Mouse (Mus musculus): Measurements from ENCODE around the gene Mgll.

Mgll gene

GRCm38 (mm10) chr6:88746271-88746670 is 22.1 kb downstream of the Mgll start:
- DNase-seq, result no peak

GRCm38 (mm10) chr6:88747296-88748040 is 23.3 kb downstream of the Mgll start:
- no peak for DNase-seq

- no peak for DNase-seq
These were observed 26.7 kb downstream of the Mgll start for GRCm38 (mm10) chr6:88750884-88751283.

GRCm38 (mm10) chr6:88752711-88753219 is 28.6 kb downstream of the Mgll start:
- no peak for DNase-seq

GRCm38 (mm10) chr6:88753578-88753977 is 29.4 kb downstream of the Mgll start:
- DNase-seq, result no peak

DNA sequence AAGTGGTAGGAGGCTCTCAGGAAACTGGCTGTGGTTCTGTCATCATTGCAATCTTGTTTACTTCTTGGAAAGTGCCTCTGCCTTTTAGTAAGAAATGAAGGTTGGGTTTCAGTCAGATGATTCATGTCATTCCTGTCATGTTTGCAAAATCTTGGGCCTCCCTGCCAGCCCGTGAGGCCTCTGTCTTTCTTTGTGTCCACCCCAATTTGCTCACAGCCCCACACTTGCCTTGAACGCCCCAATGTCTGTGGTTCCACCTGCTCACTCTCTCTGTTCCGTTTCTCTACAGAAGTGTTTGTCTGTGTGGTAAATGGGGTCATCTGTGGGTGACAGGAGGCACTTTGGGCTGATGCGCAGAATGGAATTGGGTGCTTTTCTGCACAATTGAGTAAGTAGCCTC is 32.8 kb downstream of the Mgll start:
- DNase-seq, result no peak

DNA sequence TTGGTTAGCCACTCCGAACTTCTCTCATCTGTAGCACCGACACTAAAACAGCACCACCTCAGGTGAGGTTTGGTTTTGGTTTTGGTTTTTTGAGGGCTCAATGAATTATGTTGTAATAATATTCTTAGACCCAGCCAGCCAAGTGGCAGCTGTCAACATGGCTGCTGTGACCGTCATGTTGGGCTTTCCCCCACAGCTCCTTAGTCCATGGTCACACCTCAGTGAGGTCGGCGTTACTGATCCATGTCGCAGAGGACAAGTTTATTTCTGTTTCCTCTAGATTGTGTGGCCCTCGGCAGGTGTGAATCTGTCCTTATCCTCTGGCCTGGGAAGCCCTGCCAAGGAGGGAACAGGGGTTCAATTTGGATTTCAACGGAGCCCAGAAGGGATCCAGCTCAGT is 33.9 kb downstream of the Mgll start:
- no peak for DNase-seq

DNA sequence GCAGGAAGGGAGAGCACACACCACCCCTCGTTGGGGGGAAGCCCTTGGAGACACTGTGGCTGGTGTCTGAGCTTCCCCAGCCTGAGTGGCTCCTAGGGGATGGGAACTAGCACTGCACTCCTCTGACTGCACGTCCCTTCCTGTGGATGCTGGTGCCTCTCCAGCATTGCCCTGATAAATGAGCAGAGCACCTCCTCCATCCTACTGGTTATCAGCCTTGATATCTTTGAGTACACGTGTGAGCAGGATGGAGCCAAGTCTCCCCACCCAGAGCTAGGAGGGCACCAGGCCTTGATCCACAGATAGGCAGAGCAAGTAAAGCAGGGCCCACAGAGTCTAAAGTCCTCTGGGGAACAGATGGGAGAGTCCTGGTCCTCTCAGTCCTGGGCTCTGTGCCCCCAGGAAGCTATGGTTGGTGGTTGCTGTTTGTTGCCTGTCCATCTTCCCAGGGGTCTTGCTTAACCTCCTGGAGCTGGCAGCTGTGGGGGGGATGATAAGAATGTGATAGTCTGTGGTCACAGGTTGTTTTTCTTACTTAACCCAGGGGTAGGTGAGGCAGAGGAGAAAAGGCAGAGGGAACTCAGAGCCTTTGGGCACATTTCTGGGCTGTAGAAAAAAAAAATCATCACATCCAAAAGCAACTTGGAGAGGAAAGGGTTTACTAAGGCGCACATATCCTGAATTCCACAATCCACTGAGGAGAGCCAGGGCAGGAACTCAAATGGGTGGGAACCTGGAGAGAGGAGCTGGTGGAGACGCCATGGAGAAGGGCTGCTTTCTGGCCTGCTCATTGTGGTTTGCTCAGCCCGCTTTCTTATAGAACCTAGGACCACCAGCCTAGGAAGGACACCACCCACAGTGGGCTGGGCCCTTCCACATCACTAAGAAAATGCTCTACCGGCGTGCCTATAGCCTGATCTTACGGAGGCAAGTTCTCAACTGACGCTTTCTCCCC is 34.6 kb downstream of the Mgll start:
- DNase-seq, result no peak

DNA sequence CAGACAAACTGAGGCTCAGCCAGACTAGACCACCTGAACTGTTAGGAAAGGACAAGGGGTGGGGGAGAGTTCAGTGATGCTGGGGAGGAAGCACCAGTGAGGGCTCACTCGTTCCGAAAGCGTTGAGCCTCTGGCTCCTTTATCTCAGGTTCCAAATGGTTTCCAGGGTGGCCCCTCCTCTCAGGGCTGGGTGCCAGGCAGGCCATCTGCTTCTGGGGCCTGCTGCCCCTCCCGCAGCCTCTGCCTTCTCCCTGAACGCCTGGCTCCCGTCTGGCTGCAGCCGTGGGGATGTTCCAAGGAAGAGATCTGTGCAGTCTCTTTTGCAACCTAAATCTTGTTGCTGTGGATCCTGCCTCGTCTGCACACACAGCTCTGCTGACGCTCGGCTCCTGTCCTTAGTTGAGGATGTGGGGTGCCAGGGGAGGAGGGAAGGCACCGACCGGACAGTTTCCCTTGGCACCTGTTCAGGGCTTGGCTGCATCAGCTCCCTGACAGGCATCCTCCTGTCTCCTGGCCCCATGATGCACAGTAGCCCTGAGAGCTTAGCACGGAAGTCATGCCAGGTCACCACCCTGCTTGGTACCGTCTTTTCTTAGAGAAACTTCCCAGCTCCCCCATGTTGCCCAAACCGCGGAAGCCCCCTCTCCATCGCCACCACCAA is 35.7 kb downstream of the Mgll start:
- no peak for DNase-seq

DNA sequence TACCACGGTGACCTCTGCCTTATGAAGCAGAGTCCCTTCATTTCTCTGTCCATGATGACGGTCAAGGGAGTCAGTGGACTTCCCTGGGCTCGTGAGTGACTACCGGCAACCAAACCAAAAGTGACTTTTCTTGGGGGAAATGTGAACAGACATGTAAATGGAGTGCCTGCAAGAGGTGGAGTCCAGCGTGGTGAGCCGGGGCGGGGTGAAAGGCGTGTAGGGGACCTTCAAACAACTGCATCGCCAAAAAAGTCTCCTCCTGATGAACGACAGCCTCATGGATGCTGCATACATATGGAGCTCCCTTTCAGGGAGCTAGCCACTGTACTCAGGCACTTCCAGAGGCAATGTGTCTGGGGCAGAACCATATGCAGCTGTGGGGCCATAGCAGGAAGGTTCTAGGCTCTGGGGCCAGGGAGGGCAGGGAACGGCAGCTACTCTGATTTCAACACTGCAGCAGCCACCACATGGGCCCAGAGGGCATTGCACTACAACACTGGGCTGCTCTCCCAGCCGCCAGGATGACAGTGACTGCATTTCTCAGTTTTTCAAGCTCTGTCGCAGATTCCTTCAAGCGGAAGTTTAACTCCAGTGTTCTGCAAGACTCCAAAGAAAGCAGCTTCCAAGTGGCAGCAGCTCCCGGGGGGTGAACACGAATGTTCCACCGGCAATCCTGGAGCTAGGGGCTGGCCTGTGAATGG is 36.9 kb downstream of the Mgll start:
- DNase-seq, result no peak

- DNase-seq, result no peak
These were observed 37.6 kb downstream of the Mgll start for GRCm38 (mm10) chr6:88761684-88762439.

GRCm38 (mm10) chr6:88762440-88763196 is 38.4 kb downstream of the Mgll start:
- no peak for DNase-seq

- no peak for DNase-seq
These were observed 39.4 kb downstream of the Mgll start for GRCm38 (mm10) chr6:88763518-88764077.

GRCm38 (mm10) chr6:88764281-88764680 is 40.1 kb downstream of the Mgll start:
- no peak for DNase-seq

DNA sequence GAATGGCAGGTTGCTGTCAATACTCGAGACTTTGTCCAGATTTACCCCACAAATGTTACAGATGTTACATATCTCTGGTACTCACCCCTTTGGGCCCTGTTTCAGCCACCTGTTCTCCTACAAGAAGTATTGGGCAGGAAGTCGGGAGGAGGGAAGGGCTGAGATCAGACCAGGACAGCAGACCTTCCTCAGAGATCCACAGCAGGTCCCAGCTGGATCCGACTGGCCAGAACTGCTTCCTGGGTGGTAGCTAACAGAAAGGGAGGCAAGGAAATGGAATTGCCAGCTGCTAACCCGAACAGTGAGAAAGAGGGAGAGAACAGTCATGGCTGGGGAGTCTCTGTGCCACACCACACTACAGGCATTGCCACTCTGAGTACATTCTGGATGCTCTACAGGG is 43.5 kb downstream of the Mgll start:
- DNase-seq, result no peak

DNA sequence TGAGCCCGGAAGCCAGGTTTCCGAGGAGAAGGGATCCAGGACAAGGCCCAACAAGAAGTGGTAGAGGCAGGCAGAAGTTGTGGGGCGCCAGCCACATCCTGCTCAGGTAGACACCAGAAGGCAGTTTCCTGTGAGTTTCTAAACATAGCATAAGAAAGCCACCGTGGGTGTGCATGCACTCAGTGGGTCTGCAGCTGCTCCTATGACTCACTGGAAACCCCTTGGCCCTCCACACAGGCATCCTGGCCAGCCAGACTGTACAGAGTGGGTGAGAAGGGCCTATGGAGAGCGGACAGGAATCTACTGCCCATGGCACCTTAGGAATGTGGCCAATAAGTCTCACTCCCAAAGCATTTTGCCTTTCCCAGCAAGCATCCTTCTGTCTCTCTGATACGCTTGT is 45.5 kb downstream of the Mgll start:
- DNase-seq, result no peak

- DNase-seq, result no peak
These were observed 46.2 kb downstream of the Mgll start for GRCm38 (mm10) chr6:88770300-88770904.

GRCm38 (mm10) chr6:88770981-88771380 is 46.8 kb downstream of the Mgll start:
- DNase-seq, result no peak

GRCm38 (mm10) chr6:88772041-88772440 is 47.8 kb downstream of the Mgll start:
- DNase-seq, result no peak

DNA sequence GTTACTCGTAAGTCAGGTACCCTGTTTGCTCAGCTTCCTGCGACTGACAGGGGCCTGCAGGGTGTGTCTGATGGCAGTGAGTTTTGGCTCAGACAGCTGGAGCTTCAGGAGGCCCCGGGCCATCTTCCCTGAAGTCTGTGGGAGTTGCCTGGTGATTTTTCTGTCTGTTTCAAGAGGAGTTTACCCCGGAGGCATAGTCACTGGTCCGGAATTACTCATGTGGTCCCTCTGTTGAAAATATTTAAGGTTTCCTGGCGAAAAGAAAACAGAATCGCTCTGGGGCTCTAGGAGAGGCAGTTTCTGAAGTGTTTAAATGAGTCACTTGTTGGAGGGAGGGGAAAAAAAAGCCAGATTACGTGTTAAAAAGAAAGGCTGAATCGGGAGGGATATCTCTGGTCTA is 49.8 kb downstream of the Mgll start:
- no peak for DNase-seq
